Mouse (Mus musculus) adrenal gland (tissue): ENCODE data around the gene Rac1.

Source experiments
- intact Hi-C: fragments of 180-260 bp; cut with DNase I; formaldehyde crosslinking; loops from one replicate; pipeline ENCODE4 v1.15.1; 2025
- long read RNA-seq, 2 experiments: library from polyadenylated mRNA; unstranded; transcript quantifications; one replicate each; pipeline ENCODE4 v2.0.0; 2020; ENCODE audit warnings: borderline replicate concordance in 1 of 2; ENCODE audit not compliant: insufficient replicate concordance in 1 of 2

The Rac1 gene
- long read RNA-seq, experiment 1, full-length matches to known transcripts, result 132 of 160 reads
- long read RNA-seq, experiment 1, partial matches to known transcripts, result 4 of 160 reads
- long read RNA-seq, experiment 1, other reads (novel, unspliced or antisense), result 24 of 160 reads
- long read RNA-seq, experiment 2, full-length matches to known transcripts, result 129 of 147 reads
- long read RNA-seq, experiment 2, partial matches to known transcripts, result 8 of 147 reads
- long read RNA-seq, experiment 2, other reads (novel, unspliced or antisense), result 10 of 147 reads

- intact Hi-C loops, result loop anchor here (5.0 kb wide), 1 partner anchor 65 kb away; the partner anchor contains the start of gene Daglb
Observed at GRCm38 (mm10) chr5:143527486-143528307, at the start of gene Rac1. Gene Rac1 (minus strand): TSS chr5:143528036.

- intact Hi-C loops, result no loop called here
Observed at GRCm38 (mm10) chr5:143574261-143575178, 46.7 kb upstream of the Rac1 start.

- intact Hi-C loops, result no loop called here
Observed at GRCm38 (mm10) chr5:143573067-143573466, 45.2 kb upstream of the Rac1 start.

- intact Hi-C loops, result no loop called here
Observed at GRCm38 (mm10) chr5:143572195-143572594, 44.4 kb upstream of the Rac1 start.

- intact Hi-C loops, result loop anchor here (1.0 to 5.0 kb wide), 2 partner anchors 129 to 143 kb away; no protein-coding TSS in a partner anchor
Observed at GRCm38 (mm10) chr5:143567860-143568259, 40.0 kb upstream of the Rac1 start.

GRCm38 (mm10) chr5:143567258-143567670 is 39.4 kb upstream of the Rac1 start:
- intact Hi-C loops, result loop anchor here (5.0 kb wide), 1 partner anchor 130 kb away; no protein-coding TSS in a partner anchor

GRCm38 (mm10) chr5:143566804-143567203 is 39.0 kb upstream of the Rac1 start:
- intact Hi-C loops, result loop anchor here (5.0 kb wide), 1 partner anchor 130 kb away; no protein-coding TSS in a partner anchor

GRCm38 (mm10) chr5:143561544-143562185 is 33.8 kb upstream of the Rac1 start:
- intact Hi-C loops, result no loop called here

GRCm38 (mm10) chr5:143561009-143561408 is 33.2 kb upstream of the Rac1 start:
- intact Hi-C loops, result no loop called here

GRCm38 (mm10) chr5:143558731-143559130 is 30.9 kb upstream of the Rac1 start:
- intact Hi-C loops, result no loop called here

GRCm38 (mm10) chr5:143555233-143555632 is 27.4 kb upstream of the Rac1 start:
- intact Hi-C loops, result no loop called here

GRCm38 (mm10) chr5:143552911-143553310 is 25.1 kb upstream of the Rac1 start:
- intact Hi-C loops, result no loop called here

GRCm38 (mm10) chr5:143548922-143549321 is 21.1 kb upstream of the Rac1 start:
- intact Hi-C loops, result loop anchor here (5.0 kb wide), 2 partner anchors 47 to 112 kb away; no protein-coding TSS in a partner anchor

- intact Hi-C loops, result loop anchor here (5.0 kb wide), 2 partner anchors 46 to 111 kb away; no protein-coding TSS in a partner anchor
Observed at GRCm38 (mm10) chr5:143548401-143548846, 20.6 kb upstream of the Rac1 start.

- intact Hi-C loops, result loop anchor here (5.0 kb wide), 2 partner anchors 46 to 111 kb away; no protein-coding TSS in a partner anchor
Observed at GRCm38 (mm10) chr5:143547866-143548265, 20.0 kb upstream of the Rac1 start.

- intact Hi-C loops, result loop anchor here (5.0 kb wide), 2 partner anchors 45 to 110 kb away; no protein-coding TSS in a partner anchor
Observed at GRCm38 (mm10) chr5:143547384-143547783, 19.5 kb upstream of the Rac1 start.

GRCm38 (mm10) chr5:143539111-143539510 is 11.3 kb upstream of the Rac1 start:
- intact Hi-C loops, result no loop called here

- intact Hi-C loops, result no loop called here
Observed at GRCm38 (mm10) chr5:143537022-143537421, 9.2 kb upstream of the Rac1 start.

- intact Hi-C loops, result no loop called here
Observed at GRCm38 (mm10) chr5:143534922-143535321, 7.1 kb upstream of the Rac1 start.

GRCm38 (mm10) chr5:143530715-143531114 is 2.9 kb upstream of the Rac1 start:
- intact Hi-C loops, result no loop called here
